Mouse (Mus musculus) urinary bladder, postnatal 4 days (tissue): ENCODE results near the gene Shank2.

Experiments
- DNase-seq, 2 experiments: peaks; one replicate each; pipeline ENCODE4 v3.0.0; 2021 to 2022; ENCODE audit warnings: low spot score in 2 of 2

Shank2 gene

GRCm38 (mm10) chr7:144170272-144170671 is 168.5 kb downstream of the Shank2 start:
- no peak for DNase-seq

GRCm38 (mm10) chr7:144170686-144171085 is 169.0 kb downstream of the Shank2 start:
- DNase-seq, result no peak

- no peak for DNase-seq
These were observed 172.1 kb downstream of the Shank2 start for GRCm38 (mm10) chr7:144173869-144174268.

- DNase-seq, result no peak
These were observed 172.6 kb downstream of the Shank2 start for GRCm38 (mm10) chr7:144174329-144174728.

GRCm38 (mm10) chr7:144175025-144175424 is 173.3 kb downstream of the Shank2 start:
- no peak for DNase-seq

- no peak for DNase-seq
These were observed 173.9 kb downstream of the Shank2 start for GRCm38 (mm10) chr7:144175481-144176233.

GRCm38 (mm10) chr7:144176234-144176730 is 174.6 kb downstream of the Shank2 start:
- no peak for DNase-seq

- no peak for DNase-seq
These were observed 177.7 kb downstream of the Shank2 start for GRCm38 (mm10) chr7:144179436-144179835.

GRCm38 (mm10) chr7:144180885-144181284 is 179.2 kb downstream of the Shank2 start:
- DNase-seq, result no peak

GRCm38 (mm10) chr7:144187869-144188430 is 186.2 kb downstream of the Shank2 start:
- no peak for DNase-seq

GRCm38 (mm10) chr7:144189446-144189845 is 187.7 kb downstream of the Shank2 start:
- no peak for DNase-seq

GRCm38 (mm10) chr7:144198491-144198890 is 196.8 kb downstream of the Shank2 start:
- DNase-seq, result no peak

- DNase-seq, result no peak
These were observed 200.4 kb downstream of the Shank2 start for GRCm38 (mm10) chr7:144202017-144202682.

GRCm38 (mm10) chr7:144204290-144204689 is 202.6 kb downstream of the Shank2 start:
- no peak for DNase-seq

- DNase-seq, result no peak
These were observed 203.4 kb downstream of the Shank2 start for GRCm38 (mm10) chr7:144205161-144205560.

- no peak for DNase-seq
These were observed 204.1 kb downstream of the Shank2 start for GRCm38 (mm10) chr7:144205837-144206236.

- no peak for DNase-seq
These were observed 204.5 kb downstream of the Shank2 start for GRCm38 (mm10) chr7:144206254-144206653.

GRCm38 (mm10) chr7:144207100-144207499 is 205.4 kb downstream of the Shank2 start:
- no peak for DNase-seq

- peak in 1 of 2 experiments; percentile 28 for DNase-seq
These were observed 206.1 kb downstream of the Shank2 start for GRCm38 (mm10) chr7:144207849-144208248.

GRCm38 (mm10) chr7:144208628-144209027 is 206.9 kb downstream of the Shank2 start:
- DNase-seq, result no peak

GRCm38 (mm10) chr7:144210526-144210925 is 208.8 kb downstream of the Shank2 start:
- no peak for DNase-seq

GRCm38 (mm10) chr7:144212694-144213093 is 211.0 kb downstream of the Shank2 start:
- no peak for DNase-seq

GRCm38 (mm10) chr7:144217192-144217591 is 215.5 kb downstream of the Shank2 start:
- DNase-seq, result peak; percentile 53 to 71
